Mouse (Mus musculus): ENCODE data around the gene Rnf150. TPM values are rescaled to one million over a fixed set of nuclear protein-coding genes. Genes with fewer than 3 reads are reported as not detected.

Gene Rnf150
- polyA plus RNA-seq, 1 experiment, result 44.9 TPM

DNA sequence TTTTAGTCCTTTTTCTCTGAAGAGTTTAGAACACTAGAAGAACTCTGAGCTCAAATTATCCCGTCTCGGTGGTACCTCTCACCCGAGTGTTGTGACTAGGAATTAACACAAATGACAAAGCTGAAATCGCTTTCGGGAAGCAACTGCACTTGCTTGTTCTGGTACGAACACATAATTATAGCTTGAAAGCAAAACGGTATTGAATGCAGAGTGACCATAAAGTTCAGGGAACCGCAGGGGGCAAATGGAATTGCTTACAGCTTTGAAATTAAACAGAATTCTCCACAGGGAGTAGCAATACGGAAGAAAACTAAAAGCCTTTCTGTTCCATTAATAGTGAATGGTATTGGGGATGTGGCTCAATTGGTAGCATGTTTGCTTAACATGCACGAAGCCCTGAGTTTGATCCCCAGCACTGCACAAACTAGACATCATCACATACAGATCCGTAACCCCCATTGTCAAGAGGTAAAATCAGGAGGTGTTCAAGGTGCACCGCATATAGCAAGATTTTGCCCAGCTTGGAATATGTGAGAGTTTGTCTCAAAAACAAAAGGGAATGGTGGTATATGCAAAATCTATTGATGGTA is 38.5 kb downstream of the Rnf150 start:
- H3K27ac ChIP-seq (ENCODE audit: insufficient read depth, low read depth, low read length), result no peak overlapping the region
- H3K4me3 ChIP-seq (ENCODE audit: insufficient read depth, low read length), result no peak overlapping the region
- TF ChIP-seq POLR2A (IDR thresholded peaks at IDR 0.05; ENCODE audit: borderline replicate concordance, low read depth, low read length) (no peak), CTCF (IDR thresholded peaks at IDR 0.05; ENCODE audit: low read depth, low read length) (no peak)
- peaks cover 7% of the 10 kb centered on the region for H3K4me1 ChIP-seq (ENCODE audit: control insufficient read depth, insufficient read depth, low read length)

DNA sequence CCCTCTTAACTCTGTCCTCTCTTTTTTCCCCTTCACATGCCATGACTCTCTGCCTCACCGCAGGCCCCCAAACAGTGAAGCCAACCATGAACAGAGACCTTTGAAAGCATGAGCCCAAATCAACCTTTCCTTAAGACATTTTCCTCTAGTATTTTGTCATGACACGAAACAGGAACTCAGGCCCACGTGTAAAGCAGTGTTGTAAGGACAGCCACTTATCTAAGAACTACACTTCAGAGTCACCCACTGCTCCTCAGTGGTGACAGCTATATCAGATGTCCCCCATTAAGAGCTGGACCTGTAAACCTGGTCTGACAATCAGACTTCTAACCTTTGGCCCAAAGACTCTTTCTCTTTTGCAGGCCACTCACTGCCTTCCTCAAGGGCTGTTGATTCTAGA is 40.3 kb downstream of the Rnf150 start:
- H3K4me1 ChIP-seq (ENCODE audit: control insufficient read depth, insufficient read depth, low read length), result peaks cover 7% of the 10 kb centered on the region
- TF ChIP-seq CTCF (IDR thresholded peaks at IDR 0.05; ENCODE audit: low read depth, low read length), result no peak
- TF ChIP-seq POLR2A (IDR thresholded peaks at IDR 0.05; ENCODE audit: borderline replicate concordance, low read depth, low read length), result no peak
- H3K4me3 ChIP-seq (ENCODE audit: insufficient read depth, low read length), result no peak overlapping the region
- H3K27ac ChIP-seq (ENCODE audit: insufficient read depth, low read depth, low read length), result no peak overlapping the region

DNA sequence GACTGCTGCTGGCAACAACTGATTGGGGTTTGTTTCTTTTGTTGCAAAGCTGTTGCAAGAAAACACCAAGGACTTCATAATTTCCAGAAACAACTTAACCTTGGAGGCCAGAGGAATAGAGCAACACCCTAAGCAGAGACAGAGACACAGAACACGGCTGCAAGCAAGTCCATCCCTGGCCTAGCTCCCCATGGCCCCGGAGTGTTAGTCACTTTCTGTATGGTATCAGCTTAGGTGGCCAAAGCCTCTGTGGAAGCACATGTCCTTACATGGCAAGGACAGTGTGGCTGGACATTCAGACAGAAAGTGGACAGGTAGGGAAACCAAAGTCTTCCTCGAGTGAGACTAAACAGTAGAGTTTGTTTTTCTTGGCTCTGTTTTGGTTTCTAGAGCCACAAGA is 44.1 kb downstream of the Rnf150 start:
- no peak for TF ChIP-seq CTCF (IDR thresholded peaks at IDR 0.05; ENCODE audit: low read depth, low read length)
- no peak for TF ChIP-seq POLR2A (IDR thresholded peaks at IDR 0.05; ENCODE audit: borderline replicate concordance, low read depth, low read length)
- H3K4me1 ChIP-seq (ENCODE audit: control insufficient read depth, insufficient read depth, low read length), result peaks cover 10% of the 10 kb centered on the region
- no peak overlapping the region for H3K4me3 ChIP-seq (ENCODE audit: insufficient read depth, low read length)
- no peak overlapping the region for H3K27ac ChIP-seq (ENCODE audit: insufficient read depth, low read depth, low read length)

- no peak overlapping the region for H3K27ac ChIP-seq (ENCODE audit: insufficient read depth, low read depth, low read length)
- H3K4me3 ChIP-seq (ENCODE audit: insufficient read depth, low read length), result no peak overlapping the region
- no peak for TF ChIP-seq CTCF (IDR thresholded peaks at IDR 0.05; ENCODE audit: low read depth, low read length)
- no peak for TF ChIP-seq POLR2A (IDR thresholded peaks at IDR 0.05; ENCODE audit: borderline replicate concordance, low read depth, low read length)
- peaks cover 19% of the 10 kb centered on the region for H3K4me1 ChIP-seq (ENCODE audit: control insufficient read depth, insufficient read depth, low read length)
Observed at GRCm38 (mm10) chr8:82911436-82911835, 48.3 kb downstream of the Rnf150 start.

DNA sequence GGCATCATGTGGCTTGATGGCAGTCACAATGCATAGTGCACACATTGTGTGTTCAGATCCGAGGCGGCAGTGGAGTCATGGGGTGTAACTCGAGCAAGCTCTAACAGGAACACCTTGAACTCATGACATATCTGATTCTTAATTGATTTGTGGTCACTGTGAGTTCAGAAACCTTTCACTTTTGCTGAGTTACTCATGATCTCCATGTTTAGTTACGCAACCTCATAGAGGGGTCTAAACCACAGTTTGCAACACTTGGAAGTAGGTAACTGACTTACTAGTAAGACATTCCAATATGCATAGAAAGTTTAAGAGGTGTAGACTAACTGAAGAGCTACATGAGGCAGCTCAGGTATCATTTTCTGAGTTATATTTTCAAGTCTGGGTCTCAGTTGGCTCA is 49.1 kb downstream of the Rnf150 start:
- no peak for TF ChIP-seq CTCF (IDR thresholded peaks at IDR 0.05; ENCODE audit: low read depth, low read length)
- TF ChIP-seq POLR2A (IDR thresholded peaks at IDR 0.05; ENCODE audit: borderline replicate concordance, low read depth, low read length), result no peak
- H3K27ac ChIP-seq (ENCODE audit: insufficient read depth, low read depth, low read length), result no peak overlapping the region
- no peak overlapping the region for H3K4me3 ChIP-seq (ENCODE audit: insufficient read depth, low read length)
- H3K4me1 ChIP-seq (ENCODE audit: control insufficient read depth, insufficient read depth, low read length), result peaks cover 26% of the 10 kb centered on the region

DNA sequence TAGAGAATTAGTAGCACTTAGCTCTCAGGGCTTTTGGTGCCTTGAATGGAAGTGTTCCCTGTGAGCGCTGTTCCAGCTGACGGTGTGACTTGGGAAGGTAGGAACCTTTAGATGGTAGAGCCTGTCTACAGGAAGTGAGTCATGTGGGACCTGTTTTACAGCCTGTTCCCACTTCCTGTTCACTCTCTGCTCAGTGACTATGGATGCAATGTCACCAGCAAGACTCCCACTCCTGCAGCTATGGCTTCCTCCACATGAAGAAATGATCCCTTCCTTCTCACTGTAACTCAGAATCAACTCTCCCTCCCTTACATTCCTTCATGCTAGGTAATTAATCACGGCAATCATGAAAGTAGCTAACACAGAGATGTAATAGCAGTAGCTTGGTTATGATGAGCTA is 51.4 kb downstream of the Rnf150 start:
- Histone ChIP-seq H3K4me3 (ENCODE audit: insufficient read depth, low read length) (no peak overlapping the region), H3K27ac (ENCODE audit: insufficient read depth, low read depth, low read length) (peak overlapping the region; percentile 16; the same call in 1 of the 2 replicates), H3K4me1 (ENCODE audit: control insufficient read depth, insufficient read depth, low read length) (peaks cover 41% of the 10 kb centered on the region)
- no peak for TF ChIP-seq POLR2A (IDR thresholded peaks at IDR 0.05; ENCODE audit: borderline replicate concordance, low read depth, low read length)
- no peak for TF ChIP-seq CTCF (IDR thresholded peaks at IDR 0.05; ENCODE audit: low read depth, low read length)

- Histone ChIP-seq H3K27ac (ENCODE audit: insufficient read depth, low read depth, low read length) (peak overlapping the region; percentile 59), H3K4me1 (ENCODE audit: control insufficient read depth, insufficient read depth, low read length) (peaks cover 41% of the 10 kb centered on the region), H3K4me3 (ENCODE audit: insufficient read depth, low read length) (no peak overlapping the region)
- TF ChIP-seq CTCF (IDR thresholded peaks at IDR 0.05; ENCODE audit: low read depth, low read length) (no peak), POLR2A (IDR thresholded peaks at IDR 0.05; ENCODE audit: borderline replicate concordance, low read depth, low read length) (no peak)
Observed at GRCm38 (mm10) chr8:82916851-82917539, 53.8 kb downstream of the Rnf150 start.

GRCm38 (mm10) chr8:82917540-82918316 is 54.6 kb downstream of the Rnf150 start:
- TF ChIP-seq POLR2A (IDR thresholded peaks at IDR 0.05; ENCODE audit: borderline replicate concordance, low read depth, low read length) (no peak), CTCF (IDR thresholded peaks at IDR 0.05; ENCODE audit: low read depth, low read length) (no peak)
- peak overlapping the region; percentile 59 for H3K27ac ChIP-seq (ENCODE audit: insufficient read depth, low read depth, low read length)
- H3K4me3 ChIP-seq (ENCODE audit: insufficient read depth, low read length), result no peak overlapping the region
- peaks cover 35% of the 10 kb centered on the region for H3K4me1 ChIP-seq (ENCODE audit: control insufficient read depth, insufficient read depth, low read length)

DNA sequence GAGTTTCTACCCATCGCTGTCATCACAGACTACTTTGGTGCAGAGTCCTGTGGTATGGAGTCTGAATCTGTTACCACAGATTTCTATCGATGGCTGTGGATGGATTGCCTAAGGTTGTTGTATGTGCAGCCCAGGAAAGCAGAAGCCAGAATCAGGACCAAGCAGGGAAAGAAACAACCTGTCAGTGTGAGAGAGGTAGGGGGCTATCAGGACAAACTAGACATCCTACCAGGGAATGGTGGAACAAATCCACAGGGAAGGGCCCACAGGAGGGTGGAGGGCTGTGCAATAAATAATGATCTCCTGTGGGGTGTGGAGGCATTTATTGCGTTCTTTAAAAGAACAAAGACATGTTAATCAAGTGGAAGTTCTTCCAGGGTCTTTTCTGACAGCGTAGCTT is 56.5 kb downstream of the Rnf150 start:
- no peak for TF ChIP-seq POLR2A (IDR thresholded peaks at IDR 0.05; ENCODE audit: borderline replicate concordance, low read depth, low read length)
- no peak for TF ChIP-seq CTCF (IDR thresholded peaks at IDR 0.05; ENCODE audit: low read depth, low read length)
- H3K4me1 ChIP-seq (ENCODE audit: control insufficient read depth, insufficient read depth, low read length), result peaks cover 24% of the 10 kb centered on the region
- H3K27ac ChIP-seq (ENCODE audit: insufficient read depth, low read depth, low read length), result no peak overlapping the region
- no peak overlapping the region for H3K4me3 ChIP-seq (ENCODE audit: insufficient read depth, low read length)

GRCm38 (mm10) chr8:82920124-82920523 is 57.0 kb downstream of the Rnf150 start:
- no peak overlapping the region for H3K27ac ChIP-seq (ENCODE audit: insufficient read depth, low read depth, low read length)
- no peak for TF ChIP-seq POLR2A (IDR thresholded peaks at IDR 0.05; ENCODE audit: borderline replicate concordance, low read depth, low read length)
- TF ChIP-seq CTCF (IDR thresholded peaks at IDR 0.05; ENCODE audit: low read depth, low read length), result no peak
- peaks cover 22% of the 10 kb centered on the region for H3K4me1 ChIP-seq (ENCODE audit: control insufficient read depth, insufficient read depth, low read length)
- H3K4me3 ChIP-seq (ENCODE audit: insufficient read depth, low read length), result no peak overlapping the region
